Comparison of ENCODE assay signal across 13 mouse cellular contexts in the genomic region with DNA sequence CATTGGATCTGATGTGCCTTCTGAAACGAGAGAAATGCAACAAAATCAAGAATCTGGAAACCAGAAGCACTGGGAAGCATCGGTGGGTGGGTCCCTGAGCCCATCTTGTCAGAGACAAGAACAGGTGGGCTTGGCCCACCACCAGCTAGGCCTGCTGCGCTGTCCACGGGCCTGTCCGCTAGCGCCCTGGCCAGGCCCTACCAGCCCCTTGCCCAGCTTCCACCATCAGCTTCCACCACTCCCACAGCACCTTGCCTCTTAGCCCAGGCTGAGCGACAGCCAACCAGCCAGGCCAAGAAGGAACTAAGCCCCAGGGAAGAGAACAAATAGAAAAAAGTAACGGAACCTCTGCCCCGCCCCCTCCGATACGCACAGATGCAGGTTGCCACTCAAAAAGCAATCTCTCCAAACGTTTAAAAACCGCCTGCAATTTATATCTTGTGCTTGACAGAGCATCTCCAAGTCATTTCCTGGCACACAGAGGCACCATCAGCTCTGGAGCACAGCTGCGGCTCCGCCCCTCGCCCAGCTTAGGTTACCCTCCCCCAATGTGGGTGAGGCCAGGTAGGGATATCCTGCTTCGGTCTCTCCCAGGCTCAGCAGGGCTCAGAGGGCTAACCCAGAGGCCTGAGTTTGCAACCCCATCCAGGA.
DNase-seq lines count a peak whose midpoint lies in the region; ATAC-seq lines count a peak whose summit lies in the region.
"Had no signal": no experiment of that assay in that cellular context is flagged by ENCODE, and none has a peak within 500 bp of the region (broad histone marks: within the 10 kb centered on the region; RNA-seq: fewer than 3 reads in every experiment).

No protein-coding gene starts in this region.

- no peak overlapping the region for H3K9ac ChIP-seq in hindbrain, embryonic 11.5 days (ENCODE audit: low read depth, low read length)
- H3K9ac ChIP-seq in hindbrain, embryonic 14.5 days = no peak overlapping the region
- no peak overlapping the region for H3K9ac ChIP-seq in neural tube, embryonic 13.5 days
- no peak overlapping the region for H3K9ac ChIP-seq in neural tube, embryonic 15.5 days (replicated peaks)

- H3K36me3 ChIP-seq in hindbrain, embryonic 11.5 days (ENCODE audit: control insufficient read depth, insufficient read depth, low read length) = no peaks in the 10 kb centered on the region
- no peaks in the 10 kb centered on the region for H3K36me3 ChIP-seq in hindbrain, embryonic 14.5 days (replicated peaks; ENCODE audit: control insufficient read depth, insufficient read depth)
- no peaks in the 10 kb centered on the region for H3K36me3 ChIP-seq in neural tube, embryonic 13.5 days
- no peaks in the 10 kb centered on the region for H3K36me3 ChIP-seq in neural tube, embryonic 15.5 days
- H3K36me3 ChIP-seq in splenic B cell, adult 2 months (ENCODE audit: control insufficient read depth, insufficient read depth, low read length, poor library complexity, severe bottlenecking) = no peaks in the 10 kb centered on the region

- H3K27me3 ChIP-seq in hindbrain, embryonic 11.5 days (ENCODE audit: control insufficient read depth, insufficient read depth, low read length) = no peaks in the 10 kb centered on the region
- H3K27me3 ChIP-seq in hindbrain, embryonic 14.5 days (ENCODE audit: control insufficient read depth, insufficient read depth, low read length) = no peaks in the 10 kb centered on the region
- peaks cover 3% of the 10 kb centered on the region for H3K27me3 ChIP-seq in neural tube, embryonic 13.5 days
- peaks cover 5% of the 10 kb centered on the region; the same call in 1 of the 2 replicates for H3K27me3 ChIP-seq in neural tube, embryonic 15.5 days (replicated peaks)
- H3K27me3 ChIP-seq in splenic B cell, adult 2 months (ENCODE audit: control insufficient read depth, insufficient read depth, low read length, poor library complexity, severe bottlenecking) = no peaks in the 10 kb centered on the region

- 0 out of 2 replicates have a peak, but pooled peaks have one; percentile 52 for ATAC-seq in hindbrain, embryonic 11.5 days (ENCODE audit: low FRiP score)
- ATAC-seq in hindbrain, embryonic 14.5 days (ENCODE audit: low FRiP score) = no peak
- peak; percentile 46; the same call in 1 of the 2 replicates for ATAC-seq in neural tube, embryonic 13.5 days (ENCODE audit: low read depth)
- ATAC-seq in neural tube, embryonic 15.5 days (ENCODE audit: low FRiP score) = no peak

- 59% methylated on average over 17 of the region's 17 CpGs for WGBS in hindbrain, embryonic 11.5 days
- WGBS in hindbrain, embryonic 14.5 days = 57% methylated on average over 17 of the region's 17 CpGs
- WGBS in neural tube, embryonic 13.5 days = 59% methylated on average over 17 of the region's 17 CpGs
- WGBS in neural tube, embryonic 15.5 days = 52% methylated on average over 17 of the region's 17 CpGs

- peak; percentile 35 for DNase-seq in hindbrain, embryonic 11.5 days (ENCODE audit: low spot score)
- no peak for DNase-seq in hindbrain, embryonic 14.5 days (ENCODE audit: low spot score)
- peak; percentile 41 for DNase-seq in ZHBTc4 (ENCODE audit: low read depth, low spot score)
- DNase-seq in splenic B cell, adult 2 months (ENCODE audit: low read depth, low spot score) = peak; percentile 18
- DNase-seq in right cerebral cortex, postnatal 14 days = no peak
- no peak for DNase-seq in urinary bladder, postnatal 14 days (ENCODE audit: low spot score)
- DNase-seq: cerebellum, adult 9-10 months; heart, adult 2 months; lung, postnatal 14 days had no signal

- no peak overlapping the region for H3K4me3 ChIP-seq in hindbrain, embryonic 11.5 days (ENCODE audit: low read depth, low read length)
- no peak overlapping the region for H3K4me3 ChIP-seq in hindbrain, embryonic 14.5 days (replicated peaks; ENCODE audit: low read length)
- H3K4me3 ChIP-seq in neural tube, embryonic 13.5 days = no peak overlapping the region
- no peak overlapping the region for H3K4me3 ChIP-seq in neural tube, embryonic 15.5 days (replicated peaks)
- H3K4me3 ChIP-seq: heart, adult 2 months; layer of hippocampus, adult 2 months had no signal

- H3K9me3 ChIP-seq in hindbrain, embryonic 11.5 days (ENCODE audit: control insufficient read depth, low read length) = no peaks in the 10 kb centered on the region
- no peaks in the 10 kb centered on the region for H3K9me3 ChIP-seq in hindbrain, embryonic 14.5 days (ENCODE audit: control insufficient read depth, low read length)
- H3K9me3 ChIP-seq in neural tube, embryonic 13.5 days = no peaks in the 10 kb centered on the region
- H3K9me3 ChIP-seq in neural tube, embryonic 15.5 days (replicated peaks) = no peaks in the 10 kb centered on the region

- peak overlapping the region; percentile 74 for H3K27ac ChIP-seq in hindbrain, embryonic 11.5 days (ENCODE audit: low read depth, low read length)
- H3K27ac ChIP-seq in hindbrain, embryonic 14.5 days = no peak overlapping the region
- 0 out of 2 replicates have a peak overlapping the region, but pooled peaks have one; percentile 9 for H3K27ac ChIP-seq in neural tube, embryonic 13.5 days (replicated peaks)
- H3K27ac ChIP-seq in neural tube, embryonic 15.5 days (replicated peaks) = no peak overlapping the region; the same call in 1 of the 2 replicates
- H3K27ac ChIP-seq: heart, adult 2 months; layer of hippocampus, adult 2 months had no signal

- H3K4me1 ChIP-seq in hindbrain, embryonic 11.5 days (replicated peaks; ENCODE audit: control insufficient read depth, insufficient read depth, low read length) = peaks cover 19% of the 10 kb centered on the region
- H3K4me1 ChIP-seq in hindbrain, embryonic 14.5 days (replicated peaks; ENCODE audit: control insufficient read depth, insufficient read depth, low read length) = peaks cover 34% of the 10 kb centered on the region
- peaks cover 57% of the 10 kb centered on the region for H3K4me1 ChIP-seq in neural tube, embryonic 13.5 days (replicated peaks)
- H3K4me1 ChIP-seq in neural tube, embryonic 15.5 days = peaks cover 30% of the 10 kb centered on the region

- H3K4me2 ChIP-seq in hindbrain, embryonic 11.5 days (replicated peaks; ENCODE audit: low read depth, low read length) = no peak overlapping the region
- H3K4me2 ChIP-seq in hindbrain, embryonic 14.5 days (replicated peaks) = no peak overlapping the region
- H3K4me2 ChIP-seq in neural tube, embryonic 13.5 days = no peak overlapping the region
- no peak overlapping the region for H3K4me2 ChIP-seq in neural tube, embryonic 15.5 days
- H3K4me2 ChIP-seq: liver, embryonic 11.5 days had no signal

Comparison
In these comparisons a context has a peak if more than half of its experiments do, and no peak if none do; other contexts are left out.
1. ATAC-seq: peak in hindbrain, embryonic 11.5 days (single experiment) and neural tube, embryonic 13.5 days (single experiment); none in hindbrain, embryonic 14.5 days (single experiment) and neural tube, embryonic 15.5 days (single experiment).
2. DNase-seq: peak in hindbrain, embryonic 11.5 days (single experiment), ZHBTc4 (single experiment) and splenic B cell, adult 2 months (single experiment); none in hindbrain, embryonic 14.5 days (single experiment), right cerebral cortex, postnatal 14 days (single experiment) and urinary bladder, postnatal 14 days (single experiment).
3. H3K27ac ChIP-seq: peak in hindbrain, embryonic 11.5 days (single experiment) and neural tube, embryonic 13.5 days (single experiment); none in hindbrain, embryonic 14.5 days (single experiment) and neural tube, embryonic 15.5 days (single experiment).